Mouse (Mus musculus): ENCODE results near the gene Sall4.

Sall4 gene

GRCm38 (mm10) chr2:168742649-168743048 is 25.1 kb downstream of the Sall4 start:
- DNase-seq (ENCODE audit: low spot score): peak; percentile 64

- DNase-seq (ENCODE audit: low spot score): peak; percentile 46
Observed at GRCm38 (mm10) chr2:168742059-168742627, 25.6 kb downstream of the Sall4 start, which contains the start of gene Atp9a. Gene Atp9a (minus strand): TSS chr2:168742409.

- DNase-seq (ENCODE audit: low spot score): peak; percentile 66
Observed at GRCm38 (mm10) chr2:168741273-168742058, 26.3 kb downstream of the Sall4 start.

- no peak for DNase-seq (ENCODE audit: low spot score)
Observed at GRCm38 (mm10) chr2:168740496-168740895, 27.2 kb downstream of the Sall4 start.

GRCm38 (mm10) chr2:168738854-168739253 is 28.9 kb downstream of the Sall4 start:
- DNase-seq (ENCODE audit: low spot score): no peak

- no peak for DNase-seq (ENCODE audit: low spot score)
Observed at GRCm38 (mm10) chr2:168737878-168738277, 29.9 kb downstream of the Sall4 start.

GRCm38 (mm10) chr2:168734023-168734422 is 33.7 kb downstream of the Sall4 start:
- DNase-seq (ENCODE audit: low spot score): no peak

- DNase-seq (ENCODE audit: low spot score): no peak
Observed at GRCm38 (mm10) chr2:168731258-168731657, 36.5 kb downstream of the Sall4 start.

- DNase-seq (ENCODE audit: low spot score): no peak
Observed at GRCm38 (mm10) chr2:168729736-168730135, 38.0 kb downstream of the Sall4 start.

- DNase-seq (ENCODE audit: low spot score): no peak
Observed at GRCm38 (mm10) chr2:168728045-168728444, 39.7 kb downstream of the Sall4 start.

GRCm38 (mm10) chr2:168726007-168726406 is 41.7 kb downstream of the Sall4 start:
- DNase-seq (ENCODE audit: low spot score): no peak

GRCm38 (mm10) chr2:168721313-168721712 is 46.4 kb downstream of the Sall4 start:
- DNase-seq (ENCODE audit: low spot score): no peak

- DNase-seq (ENCODE audit: low spot score): no peak
Observed at GRCm38 (mm10) chr2:168719742-168720141, 48.0 kb downstream of the Sall4 start.

- DNase-seq (ENCODE audit: low spot score): no peak
Observed at GRCm38 (mm10) chr2:168718735-168719134, 49.0 kb downstream of the Sall4 start.

- DNase-seq (ENCODE audit: low spot score): no peak
Observed at GRCm38 (mm10) chr2:168718267-168718666, 49.5 kb downstream of the Sall4 start.

GRCm38 (mm10) chr2:168712199-168713176 is 55.3 kb downstream of the Sall4 start:
- no peak for DNase-seq (ENCODE audit: low spot score)

GRCm38 (mm10) chr2:168710979-168711378 is 56.8 kb downstream of the Sall4 start:
- no peak for DNase-seq (ENCODE audit: low spot score)

- DNase-seq (ENCODE audit: low spot score): no peak
Observed at GRCm38 (mm10) chr2:168707766-168708165, 60.0 kb downstream of the Sall4 start.

GRCm38 (mm10) chr2:168702266-168702665 is 65.5 kb downstream of the Sall4 start:
- no peak for DNase-seq (ENCODE audit: low spot score)
